Mouse (Mus musculus): ENCODE results near the gene Phactr3.
A peak's percentile ranks its signal among the peaks of the same experiment; 100 is the strongest.
"Not testable (repeated sequence)": the region's sequence is repeated elsewhere in the genome, so short reads cannot be mapped to it uniquely, and the experiment has no call there.

Gene Phactr3

DNA sequence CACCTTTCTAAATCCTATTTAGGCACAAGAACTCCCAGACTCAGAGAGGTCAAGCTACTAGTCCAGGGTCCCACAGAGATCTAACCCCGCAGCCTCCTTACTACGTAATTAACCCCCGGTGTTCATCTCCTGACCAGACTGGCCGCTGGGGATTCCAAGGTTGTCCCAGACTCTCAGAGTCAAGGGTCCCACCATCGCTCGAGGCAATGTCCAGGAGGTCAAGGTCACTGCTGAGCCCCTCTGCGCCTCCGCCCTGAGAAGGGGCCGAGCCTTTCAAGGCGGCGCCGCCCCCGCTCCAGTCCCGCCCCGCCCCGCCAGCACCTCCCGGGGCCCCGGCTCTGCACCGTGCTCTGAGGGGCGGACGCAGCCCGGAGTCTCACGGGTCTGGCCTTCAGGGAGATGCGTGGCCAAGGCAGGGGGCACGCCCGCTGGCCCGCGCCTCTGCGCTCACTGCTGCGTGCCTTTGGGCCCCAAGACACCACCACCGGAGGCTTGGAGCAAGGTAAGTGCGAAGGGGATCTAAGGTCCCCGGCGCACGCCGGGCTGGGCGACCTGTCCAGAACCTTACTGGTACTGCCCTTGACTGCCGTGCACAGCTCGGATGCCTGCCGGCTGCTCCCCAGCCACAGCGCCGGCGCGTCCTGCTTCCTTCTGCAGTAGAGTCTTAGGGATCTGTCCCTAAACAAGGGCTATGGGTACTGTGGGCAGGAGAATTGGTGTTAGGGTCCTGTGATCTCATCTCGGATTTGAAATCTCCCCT, at the start of gene Phactr3:
Gene Phactr3, plus strand, starts transcription at position 175 of the 760 bp plus-strand sequence.
- DNase-seq (ENCODE audit: low read depth, low spot score): no peak

DNA sequence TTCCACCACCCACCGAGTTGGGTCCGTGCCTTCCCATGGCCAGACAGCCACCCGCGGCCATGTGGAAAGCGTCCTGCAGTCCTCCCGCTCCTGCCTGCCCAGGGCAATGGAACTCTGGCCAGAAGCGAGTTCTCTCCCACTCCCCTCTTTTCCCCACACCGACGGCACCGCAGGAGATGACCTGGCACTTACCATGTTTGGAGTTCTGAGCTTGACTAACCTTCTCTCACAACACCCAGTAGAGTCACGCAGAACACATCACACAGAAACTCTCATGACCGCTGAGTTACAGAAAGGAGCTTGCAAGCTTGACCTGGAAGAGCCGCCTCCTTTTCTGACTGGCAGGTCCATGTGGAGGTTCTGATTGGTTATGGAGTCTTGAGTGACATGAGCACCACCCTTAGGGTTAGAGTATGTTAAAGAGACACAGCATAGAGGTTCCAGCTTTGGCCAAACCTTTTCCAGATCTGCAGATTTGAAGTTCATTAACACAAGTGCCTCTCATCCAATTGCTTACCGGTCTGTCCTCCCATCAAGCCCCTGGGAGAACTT, 40.5 kb upstream of the Phactr3 start, which contains the start of gene Zfp931:
Gene Zfp931, minus strand, starts transcription at position 311 of the 552 bp plus-strand sequence.
- not testable (repeated sequence) for DNase-seq (ENCODE audit: low read depth, low spot score)

DNA sequence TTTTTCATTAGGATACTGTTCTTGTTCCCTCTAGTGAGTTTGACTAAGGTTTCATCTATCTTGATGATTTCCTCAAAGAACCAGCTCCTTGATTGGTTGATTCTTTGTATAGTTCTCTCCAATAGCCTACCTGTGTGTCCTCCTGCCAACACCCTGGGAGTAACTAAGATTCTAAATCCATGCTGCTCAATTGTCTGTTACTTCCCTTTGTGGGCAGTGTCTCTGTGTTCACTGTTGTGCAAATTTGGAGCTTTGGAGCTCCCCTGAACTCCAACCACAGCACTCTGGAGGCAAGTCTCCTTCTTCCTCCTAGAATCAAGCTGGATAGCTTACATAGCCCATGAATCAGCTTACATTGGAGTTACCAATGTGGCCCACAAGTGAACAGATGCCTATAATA, 29.2 kb upstream of the Phactr3 start:
- DNase-seq (ENCODE audit: low read depth, low spot score): no peak

DNA sequence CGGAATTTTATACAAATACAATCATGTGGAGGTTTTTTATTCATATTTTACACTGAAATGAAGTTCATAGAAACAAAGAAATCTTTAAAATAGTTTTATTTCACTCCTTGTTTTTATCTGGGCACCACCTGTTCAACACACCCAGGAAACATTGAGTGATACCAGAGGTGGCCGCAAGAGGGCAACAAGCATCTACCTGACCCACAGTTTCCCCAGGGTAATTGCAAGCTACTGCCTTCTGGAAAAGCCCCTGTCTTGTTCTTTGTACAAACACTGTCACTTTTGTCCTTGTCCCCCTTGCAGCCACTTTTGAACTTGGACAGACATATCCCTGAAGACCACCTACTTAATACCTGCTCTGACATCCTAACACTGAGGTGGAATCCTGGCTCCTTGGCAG, 20.8 kb upstream of the Phactr3 start:
- peak; percentile 38 for DNase-seq (ENCODE audit: low read depth, low spot score)

DNA sequence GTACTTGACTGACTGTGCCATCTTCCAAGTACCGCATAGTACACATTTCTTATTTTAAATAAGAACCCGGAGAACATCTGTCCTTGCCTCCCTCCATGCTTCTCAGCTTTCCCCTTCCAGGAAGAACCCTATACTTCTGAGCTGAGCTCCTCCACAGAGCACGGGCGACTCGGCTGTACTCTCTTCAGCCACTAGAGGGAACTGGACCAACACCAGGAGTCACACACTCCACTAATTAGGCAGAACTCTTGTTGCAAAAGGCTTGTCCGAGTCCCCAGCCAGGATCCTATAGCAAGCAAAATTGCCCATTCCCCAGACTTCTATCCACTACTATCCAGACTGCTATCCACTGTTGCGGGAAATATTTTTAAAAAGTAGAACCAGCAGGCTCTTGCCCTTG, 16.8 kb upstream of the Phactr3 start:
- peak; percentile 14 for DNase-seq (ENCODE audit: low read depth, low spot score)

DNA sequence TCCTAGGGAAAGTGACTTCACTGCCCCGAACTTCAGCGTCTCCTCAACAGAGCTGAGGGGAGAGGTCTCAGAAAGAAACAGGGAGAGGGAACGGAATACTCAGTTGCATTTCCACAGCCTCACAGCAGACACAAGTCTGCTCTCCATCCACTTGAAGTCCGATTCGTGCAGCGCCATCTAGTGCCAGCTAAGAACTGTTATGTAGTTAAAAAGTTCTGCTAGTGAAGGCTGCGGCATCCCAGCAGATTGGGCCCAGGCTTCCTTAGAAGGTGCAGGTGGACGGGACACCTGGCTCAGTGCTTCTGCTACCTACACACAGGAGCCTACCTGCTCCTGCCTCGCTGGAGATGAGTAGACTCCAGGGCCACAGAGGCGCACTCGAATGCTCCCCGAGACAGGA, 829 bp upstream of the Phactr3 start:
- DNase-seq (ENCODE audit: low read depth, low spot score): peak; percentile 11

DNA sequence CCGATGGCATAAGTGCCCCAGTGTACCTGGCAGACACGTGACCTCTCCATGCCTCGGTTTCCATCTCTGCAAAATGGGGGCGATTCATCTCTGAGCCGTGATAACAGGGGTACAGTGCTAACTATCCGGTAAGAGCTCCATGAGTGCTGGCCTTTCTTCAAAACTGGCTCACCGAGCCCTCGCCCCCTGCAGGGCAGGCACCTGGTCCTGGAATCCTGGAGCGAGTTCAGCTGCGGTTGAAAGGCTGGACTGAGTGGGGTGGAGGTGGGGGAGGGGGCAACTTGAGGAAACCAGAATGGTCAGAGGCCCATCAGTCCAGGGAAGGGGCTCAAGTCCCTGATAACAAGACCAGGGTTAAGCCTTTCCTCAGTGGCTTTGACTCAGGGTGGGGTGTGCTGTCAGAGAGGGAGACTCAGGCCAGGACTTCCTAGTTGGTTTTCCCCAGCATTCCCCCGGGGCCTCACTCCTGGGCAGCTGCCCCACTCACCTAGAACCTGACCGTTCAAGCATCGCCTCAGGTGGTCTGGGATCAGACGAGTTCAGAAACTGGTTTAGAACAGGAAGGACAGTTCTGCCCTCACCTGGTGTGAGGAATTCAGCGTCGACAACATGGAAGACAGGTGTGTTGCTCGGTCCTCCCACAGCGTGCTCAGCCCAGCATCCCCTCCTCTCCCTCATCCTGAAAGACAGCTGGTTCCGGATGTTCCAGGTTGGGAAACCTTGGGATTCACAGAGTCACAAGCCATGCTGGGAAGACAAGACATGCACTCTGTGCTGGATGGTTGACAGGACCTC, 983 bp downstream of the Phactr3 start:
- no peak for DNase-seq (ENCODE audit: low read depth, low spot score)

DNA sequence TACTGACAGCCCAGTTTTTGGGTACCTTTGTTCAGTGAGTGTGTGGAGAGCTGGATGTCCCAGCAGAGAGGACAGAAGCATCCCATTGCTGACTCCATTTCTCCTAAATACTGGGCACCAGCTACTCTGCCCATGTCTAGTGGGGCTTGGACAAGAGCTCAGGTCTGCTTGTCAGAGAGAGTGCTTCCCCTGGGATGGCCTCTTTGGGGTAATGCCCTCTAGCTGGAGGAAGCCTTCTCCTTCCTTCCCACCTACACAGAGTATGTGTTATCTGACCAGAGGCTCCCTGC, 1.5 kb downstream of the Phactr3 start:
- no peak for DNase-seq (ENCODE audit: low read depth, low spot score)

DNA sequence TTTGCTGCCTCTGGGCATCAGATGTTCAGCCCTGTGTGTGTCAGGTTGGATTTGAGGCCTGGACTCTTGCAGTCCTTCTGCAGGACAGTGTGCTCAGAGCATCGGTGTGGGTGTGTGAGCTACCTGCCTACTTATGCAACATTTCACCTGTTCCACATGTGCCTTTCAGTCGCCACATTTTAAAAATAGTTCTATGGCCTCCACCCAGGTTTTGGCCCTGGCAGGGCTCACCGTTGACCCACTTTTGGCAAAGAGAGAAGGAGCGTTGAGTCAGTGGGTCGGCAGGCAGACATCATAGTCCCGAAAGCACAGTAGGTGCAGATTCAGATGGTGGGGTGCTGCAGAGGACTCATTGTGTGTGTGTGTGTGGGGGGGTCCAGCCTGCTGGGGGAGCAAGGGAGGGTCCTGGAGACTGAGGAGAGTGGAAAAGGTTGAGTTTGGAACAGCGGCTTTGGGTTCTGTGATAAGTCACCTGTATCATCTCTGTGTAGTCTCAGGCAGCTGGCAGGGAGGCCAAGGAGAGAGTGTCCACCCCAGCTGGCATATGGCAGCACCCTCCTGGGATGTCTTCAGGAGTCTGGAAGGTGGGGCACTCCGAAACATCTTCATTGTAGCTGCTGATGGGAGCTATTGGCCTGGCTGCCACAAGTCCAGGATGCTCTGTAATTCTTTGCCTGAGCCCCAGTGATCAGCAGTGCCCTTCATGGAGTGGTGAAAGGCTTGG, 2.0 kb downstream of the Phactr3 start:
- DNase-seq (ENCODE audit: low read depth, low spot score): no peak

DNA sequence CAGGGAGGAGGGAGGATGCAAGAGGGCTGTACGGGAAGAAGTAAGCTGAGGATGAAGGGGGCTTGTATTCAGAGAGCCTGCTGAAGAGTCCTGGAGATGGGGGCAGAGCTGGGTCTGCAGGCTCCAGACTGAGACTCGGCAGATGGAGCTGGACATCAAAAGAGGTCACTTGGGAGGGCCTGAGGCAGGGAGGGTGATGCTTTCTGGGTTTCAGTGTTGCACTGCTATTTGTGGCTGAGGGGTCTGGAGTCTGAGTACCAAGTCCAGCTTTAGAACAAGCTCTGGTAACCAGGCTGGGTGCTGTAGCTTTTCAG, 2.6 kb downstream of the Phactr3 start:
- DNase-seq (ENCODE audit: low read depth, low spot score): no peak

DNA sequence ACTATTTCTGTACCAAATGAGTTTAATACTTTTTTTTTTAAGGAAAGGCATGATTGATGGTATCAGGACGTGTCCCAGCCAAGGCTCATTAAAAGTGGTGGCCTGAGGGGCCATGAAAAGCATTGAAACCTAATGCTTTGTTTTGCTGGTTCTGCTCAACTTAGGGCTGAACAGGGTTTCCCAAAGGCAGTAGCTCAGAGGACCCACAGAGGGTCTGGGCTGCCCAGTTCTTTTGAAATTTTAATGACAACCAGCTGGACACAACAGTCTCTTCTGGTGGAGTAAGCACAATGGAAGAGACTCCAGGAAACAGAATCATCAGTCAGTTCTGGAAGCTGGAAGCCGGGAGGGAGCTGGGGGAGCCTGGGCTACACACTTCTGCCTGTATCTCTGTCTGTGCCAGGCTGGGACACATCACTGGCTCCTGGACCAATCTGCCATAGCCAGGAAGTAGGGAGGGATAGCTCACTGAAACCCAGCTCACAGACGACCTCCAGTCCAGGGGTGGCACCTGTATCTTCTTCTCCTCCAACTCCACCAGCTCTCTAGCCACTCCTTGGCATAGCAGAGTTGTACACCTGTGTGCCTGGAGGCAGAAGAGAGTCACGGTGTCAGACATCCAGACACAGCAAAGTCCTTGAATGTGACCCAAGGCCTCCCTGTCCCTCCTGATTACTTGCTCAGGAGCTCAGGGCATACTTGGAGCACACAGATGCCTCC, 3.3 kb downstream of the Phactr3 start:
- no peak for DNase-seq (ENCODE audit: low read depth, low spot score)

DNA sequence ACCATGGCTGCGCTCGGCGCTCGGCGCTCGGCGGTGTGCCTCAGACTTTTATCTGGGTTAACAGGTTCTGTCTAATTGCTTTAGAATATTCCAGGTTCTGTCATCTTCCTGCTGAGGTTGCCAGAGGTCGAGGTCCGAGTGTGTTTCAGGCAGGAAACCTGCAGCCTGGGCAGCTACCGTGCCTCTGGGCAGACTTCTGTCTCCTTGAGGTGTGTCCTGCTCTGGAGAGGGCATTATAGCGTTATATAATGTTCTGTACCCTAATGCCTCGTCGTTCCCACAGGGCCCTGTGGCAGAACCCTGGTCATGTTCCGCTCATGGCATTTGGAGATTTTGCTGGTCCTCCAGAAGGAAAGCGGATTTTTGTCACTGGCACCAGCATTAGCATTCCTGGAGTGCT, 4.7 kb downstream of the Phactr3 start:
- DNase-seq (ENCODE audit: low read depth, low spot score): no peak

DNA sequence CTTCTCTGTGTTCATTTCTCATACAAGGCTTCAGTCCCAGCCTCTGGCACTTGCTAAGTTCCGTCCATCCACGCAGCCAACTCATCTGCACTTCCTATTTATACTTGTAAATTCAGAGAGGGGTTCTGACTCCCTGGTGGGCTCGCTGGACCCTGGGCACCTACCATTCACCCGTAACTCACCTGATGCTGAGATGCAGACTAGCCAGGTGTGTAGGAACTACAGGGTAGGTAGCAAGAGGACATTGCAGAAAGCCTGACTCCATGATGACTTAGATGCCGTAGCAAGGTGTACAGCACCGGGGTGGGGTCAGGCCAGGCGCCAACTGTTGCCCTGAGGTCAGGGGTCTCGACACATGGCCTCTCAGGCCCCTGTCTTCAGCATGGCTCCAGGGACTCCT, 6.7 kb downstream of the Phactr3 start:
- DNase-seq (ENCODE audit: low read depth, low spot score): no peak

DNA sequence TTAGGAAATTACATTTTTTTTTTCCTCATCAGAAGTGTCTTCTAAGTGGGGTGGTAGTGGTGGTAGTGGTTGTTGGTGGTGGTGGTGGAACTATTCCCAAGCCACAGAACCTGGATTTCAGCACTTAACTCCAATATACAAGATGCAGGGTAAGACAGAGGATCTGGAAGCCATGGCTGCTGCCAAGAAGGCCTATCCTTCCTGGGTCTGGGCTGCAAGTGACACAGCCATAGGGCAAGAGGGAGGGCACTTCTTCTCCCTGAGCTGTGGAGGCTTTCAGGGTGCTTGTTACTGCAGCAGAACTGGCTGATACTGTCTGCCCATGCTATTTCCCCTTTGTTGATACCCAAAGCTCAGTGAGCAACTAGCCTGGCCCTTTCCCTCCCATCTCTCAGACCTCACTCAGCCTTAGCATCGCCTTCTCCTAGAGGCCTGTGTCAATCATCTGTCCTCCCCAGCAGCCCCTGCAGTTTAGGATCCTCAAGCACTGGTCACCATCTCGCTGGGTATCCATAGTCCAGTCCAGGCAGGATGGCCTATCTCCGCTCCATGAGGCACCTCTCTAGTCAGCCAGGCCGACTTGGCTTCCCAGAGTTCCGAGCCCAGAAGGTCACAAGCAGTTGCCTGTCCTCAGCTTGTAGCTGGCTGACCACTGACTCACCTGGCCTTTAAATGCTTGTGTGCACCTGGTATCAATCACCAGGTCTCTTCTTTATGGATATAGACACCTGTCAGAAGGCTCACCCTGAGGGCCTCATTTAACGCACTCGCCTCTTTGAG, 7.5 kb downstream of the Phactr3 start:
- no peak for DNase-seq (ENCODE audit: low read depth, low spot score)

DNA sequence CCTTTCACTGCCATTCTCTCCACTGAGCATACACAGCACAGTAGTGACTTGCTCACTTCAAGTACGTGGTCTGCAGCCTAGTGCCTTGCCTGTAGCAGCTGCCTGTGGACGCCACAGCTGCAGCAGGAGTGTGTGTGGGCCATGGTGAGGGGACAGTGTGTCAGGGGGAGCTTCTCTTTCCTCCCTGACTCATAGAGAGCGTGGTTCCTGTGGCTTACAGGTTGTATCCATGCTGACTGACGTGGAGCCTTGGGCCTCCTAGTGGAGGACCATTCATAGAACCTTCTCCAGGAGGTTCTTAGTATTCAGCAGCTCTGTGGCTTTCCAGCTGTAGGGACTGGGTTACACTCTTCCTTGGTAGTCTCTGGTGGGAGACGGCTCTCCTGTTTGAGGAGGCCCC, 9.8 kb downstream of the Phactr3 start:
- no peak for DNase-seq (ENCODE audit: low read depth, low spot score)

DNA sequence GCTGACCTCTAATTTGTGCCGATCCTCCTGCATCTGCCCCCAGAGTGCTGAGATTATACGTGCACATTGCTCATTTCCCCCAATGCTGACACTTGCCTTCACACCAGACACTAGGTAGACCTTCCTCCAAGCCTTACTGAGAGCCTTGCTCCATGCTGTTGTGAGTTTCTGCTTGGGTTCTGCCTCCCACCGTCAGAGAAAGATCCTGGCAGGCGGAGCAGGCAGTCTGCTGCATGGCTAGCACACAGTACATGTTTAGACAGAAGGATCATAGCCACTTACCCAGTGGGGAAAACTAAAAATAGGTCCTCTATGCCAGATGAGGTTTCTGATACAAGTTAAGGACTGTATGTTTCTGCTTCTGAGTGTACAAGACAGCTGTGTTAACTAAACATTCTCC, 10.4 kb downstream of the Phactr3 start:
- no peak for DNase-seq (ENCODE audit: low read depth, low spot score)

DNA sequence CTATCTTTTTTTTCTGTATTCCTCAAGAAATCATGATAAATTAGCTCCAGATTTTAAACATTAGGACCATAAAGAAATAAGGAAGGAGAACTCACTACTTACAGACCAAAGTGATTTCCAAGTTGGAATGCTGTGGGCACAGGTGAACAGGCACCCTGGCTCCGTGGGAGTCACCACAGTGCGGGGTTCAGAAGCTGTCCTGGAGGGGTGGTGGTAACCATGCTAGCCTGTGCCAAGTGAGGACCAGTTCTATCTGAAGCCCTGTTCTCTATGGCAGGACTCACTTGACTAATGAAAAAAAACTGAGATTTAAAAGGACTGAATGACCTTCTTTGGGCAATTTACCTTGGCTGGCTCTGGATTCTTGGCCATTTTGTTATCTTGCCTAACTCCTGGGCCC, 10.9 kb downstream of the Phactr3 start:
- no peak for DNase-seq (ENCODE audit: low read depth, low spot score)

DNA sequence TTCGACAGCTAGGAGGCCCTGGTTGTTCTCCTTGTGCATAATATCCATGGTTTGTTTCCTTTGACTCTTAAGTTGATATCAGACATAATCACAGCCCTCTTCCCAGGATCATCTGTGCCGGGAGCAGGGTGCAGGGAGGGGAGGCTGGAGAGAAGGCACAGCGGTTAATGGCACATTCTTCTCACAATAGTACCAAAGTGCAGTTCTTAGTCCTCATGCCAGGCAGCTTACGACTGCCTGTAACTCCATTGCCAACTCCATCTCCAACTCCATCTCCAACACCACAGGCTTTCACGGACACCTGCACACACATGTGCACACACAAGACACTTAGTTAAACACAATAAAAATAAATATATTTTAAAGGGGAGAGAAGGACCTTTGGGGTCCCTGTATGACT, 11.8 kb downstream of the Phactr3 start:
- DNase-seq (ENCODE audit: low read depth, low spot score): no peak

DNA sequence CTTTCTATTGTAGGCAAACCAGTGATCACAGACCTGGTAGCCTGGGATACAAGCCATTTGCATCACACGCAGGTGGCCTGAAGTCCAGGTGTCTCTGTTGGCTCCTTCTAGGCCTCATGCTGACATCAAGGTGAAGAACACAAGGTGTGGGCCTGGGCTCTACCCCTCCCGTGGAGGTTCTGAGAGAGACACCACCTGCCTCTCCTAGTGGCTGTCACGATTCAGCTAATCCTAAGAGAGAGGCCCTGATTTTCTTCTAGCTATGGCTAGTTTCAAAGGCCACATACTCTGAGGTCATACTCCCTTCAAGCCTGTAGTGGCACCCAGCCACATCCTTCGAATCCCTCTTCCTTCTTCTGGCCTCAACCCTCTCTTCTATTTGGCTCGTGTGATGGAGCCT, 12.2 kb downstream of the Phactr3 start:
- DNase-seq (ENCODE audit: low read depth, low spot score): no peak

DNA sequence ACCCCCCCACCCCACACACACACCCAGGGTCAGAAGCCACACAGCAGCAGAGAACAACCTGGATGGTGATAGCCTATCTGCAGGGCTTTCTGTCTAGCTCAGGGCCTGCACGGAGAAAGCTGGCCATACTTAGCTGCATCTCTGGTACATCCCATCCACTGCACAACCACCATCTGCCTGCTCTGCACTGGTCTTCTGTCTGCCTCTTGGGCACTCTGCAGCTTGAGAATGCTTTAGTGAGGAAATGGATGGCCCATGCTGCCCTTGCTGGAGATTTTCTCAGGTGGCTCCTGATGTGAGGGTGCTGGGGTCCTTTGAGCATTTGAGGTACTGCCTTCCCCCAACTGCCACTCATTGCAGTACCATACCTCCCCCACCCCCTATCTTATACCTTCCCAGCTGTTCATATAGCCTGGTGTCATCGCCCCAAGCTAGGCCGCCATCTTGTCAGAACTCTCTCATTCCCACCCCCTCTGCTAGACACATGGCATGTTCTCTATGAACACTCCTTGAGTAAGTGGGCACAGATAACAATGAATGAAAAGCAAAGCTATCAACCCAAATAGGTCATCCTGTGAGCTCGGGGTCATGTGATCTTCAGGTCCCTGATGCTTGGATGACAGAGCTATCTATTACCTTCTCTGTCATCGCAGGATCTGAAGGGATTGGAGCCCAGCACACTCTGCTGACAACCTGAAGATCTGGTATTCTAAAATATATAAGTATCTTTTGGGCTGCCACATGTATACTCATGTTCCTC, 13.0 kb downstream of the Phactr3 start:
- DNase-seq (ENCODE audit: low read depth, low spot score): no peak
